Mouse (Mus musculus): ENCODE data around the gene Hal.

The Hal gene

DNA sequence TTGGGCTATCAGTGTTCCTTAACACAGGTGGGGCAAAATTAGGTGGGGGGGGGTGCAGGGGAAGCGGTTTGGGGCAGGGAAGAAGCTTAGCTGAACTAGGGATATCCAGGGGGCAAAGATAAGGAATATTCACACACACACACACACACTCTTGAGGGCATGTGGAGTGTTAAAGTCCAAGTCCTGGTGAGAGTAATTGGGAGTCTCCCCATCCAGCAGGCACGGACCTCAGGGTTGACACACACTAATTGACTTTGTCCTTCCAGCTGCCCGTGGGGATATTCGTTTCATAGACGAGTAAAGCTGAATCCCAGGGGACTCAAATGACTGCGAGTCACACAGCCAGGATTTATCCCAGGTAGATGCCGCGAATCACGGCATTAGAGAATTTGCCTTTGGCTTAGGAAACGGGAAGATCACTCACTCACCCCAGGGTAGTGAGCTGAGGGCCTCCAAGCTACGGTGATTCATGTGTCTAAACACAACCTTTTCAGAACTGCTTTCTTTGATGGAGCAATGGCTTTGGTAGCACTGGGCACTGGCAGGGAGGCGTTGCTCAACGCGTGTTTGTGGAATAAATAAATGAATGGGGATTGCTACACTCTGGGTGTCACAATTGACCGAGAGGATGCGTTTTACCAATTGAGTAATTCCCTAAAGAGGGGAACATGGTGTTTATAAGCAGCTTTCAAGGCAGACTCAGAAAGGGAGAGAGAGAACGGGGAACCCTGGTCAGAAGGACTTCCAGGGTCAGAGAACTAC is at the start of gene Hal:
Hal (plus strand) TSS at position 703 of the 762 bp plus-strand sequence.
- in situ Hi-C loops (cut with MboI, MseI): no loop called here

DNA sequence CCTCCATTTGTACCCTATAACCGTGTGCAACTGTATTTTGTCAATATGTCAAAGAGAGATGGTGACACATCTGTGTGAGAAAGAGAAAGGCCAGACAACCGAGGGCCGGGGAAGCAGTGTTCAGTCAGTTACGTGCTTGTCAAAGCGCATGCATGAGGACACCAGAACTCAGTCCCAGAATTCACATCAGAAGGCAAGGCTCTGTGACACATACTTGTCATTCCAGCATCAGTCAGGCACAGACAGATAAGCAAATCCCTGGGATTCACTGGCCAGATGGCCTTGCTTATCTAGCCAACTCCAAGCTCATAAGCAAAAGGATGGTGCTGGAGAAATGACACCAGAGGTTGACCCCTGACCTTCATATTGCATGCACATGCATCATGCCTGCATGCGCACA is 47.1 kb upstream of the Hal start:
- in situ Hi-C loops (cut with MboI, MseI): loop anchor here (25.0 kb wide), 1 partner anchor 379 kb away; no protein-coding TSS in a partner anchor

DNA sequence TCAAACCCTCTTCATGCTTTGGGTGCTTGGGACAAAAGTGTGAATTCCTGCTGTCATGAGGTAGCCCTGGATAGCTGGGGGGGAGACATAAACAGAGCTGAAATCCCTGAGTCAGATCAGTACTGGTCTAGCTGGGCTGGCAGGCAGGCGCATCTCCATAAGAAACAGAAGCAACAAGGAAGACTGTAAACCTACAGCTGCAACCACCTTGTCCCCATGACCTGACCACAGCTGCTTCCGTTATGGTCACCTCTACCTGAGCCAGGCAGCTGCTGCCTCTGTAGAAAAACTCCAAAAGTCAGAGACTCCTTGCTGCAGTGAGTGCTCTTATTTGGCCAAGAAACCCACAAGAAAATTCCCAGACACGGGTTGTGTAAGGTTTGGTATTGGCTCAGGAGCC is 46.4 kb upstream of the Hal start:
- in situ Hi-C loops (cut with MboI, MseI): loop anchor here (25.0 kb wide), 1 partner anchor 380 kb away; no protein-coding TSS in a partner anchor

DNA sequence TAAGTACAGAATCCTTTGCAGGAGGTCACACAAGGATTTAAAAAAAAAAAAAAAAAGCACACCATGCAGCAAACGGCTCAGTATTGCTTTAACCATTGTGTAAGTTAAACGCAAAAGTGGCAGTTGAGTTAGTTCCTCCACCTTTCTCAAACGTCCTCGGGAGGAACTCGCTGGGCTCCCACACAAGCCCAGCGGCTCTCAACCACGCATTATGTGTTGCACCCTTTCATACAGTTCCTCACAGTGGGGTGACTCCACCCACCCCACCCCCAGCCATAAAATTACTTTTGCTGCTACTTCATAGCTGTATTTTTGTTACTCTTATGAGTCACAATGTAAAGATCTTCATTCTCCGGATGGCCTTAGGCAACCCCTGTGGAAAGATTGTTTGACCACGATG is 44.2 kb upstream of the Hal start:
- in situ Hi-C loops (cut with MboI, MseI): loop anchor here (25.0 kb wide), 1 partner anchor 382 kb away; no protein-coding TSS in a partner anchor

DNA sequence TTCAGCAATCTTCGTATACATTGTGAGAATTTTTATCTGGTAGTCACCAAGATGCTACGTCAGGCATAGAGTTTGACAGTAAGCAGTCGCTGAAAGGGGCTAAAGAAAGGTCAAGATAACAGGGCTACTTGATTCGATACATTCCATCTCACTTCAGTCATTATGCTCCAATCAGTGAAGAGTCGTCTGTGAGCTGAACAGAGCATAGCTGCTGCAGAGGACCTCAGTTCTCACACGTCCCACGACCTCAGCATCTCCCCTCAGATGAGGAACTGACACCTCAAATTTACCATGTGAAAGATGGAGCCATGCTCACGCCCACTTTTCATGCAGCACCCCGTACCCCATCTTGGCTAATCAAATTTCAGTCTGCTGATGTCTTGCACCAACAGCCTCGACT is 41.2 kb upstream of the Hal start:
- in situ Hi-C loops (cut with MboI, MseI): loop anchor here (25.0 kb wide), 1 partner anchor 385 kb away; no protein-coding TSS in a partner anchor

DNA sequence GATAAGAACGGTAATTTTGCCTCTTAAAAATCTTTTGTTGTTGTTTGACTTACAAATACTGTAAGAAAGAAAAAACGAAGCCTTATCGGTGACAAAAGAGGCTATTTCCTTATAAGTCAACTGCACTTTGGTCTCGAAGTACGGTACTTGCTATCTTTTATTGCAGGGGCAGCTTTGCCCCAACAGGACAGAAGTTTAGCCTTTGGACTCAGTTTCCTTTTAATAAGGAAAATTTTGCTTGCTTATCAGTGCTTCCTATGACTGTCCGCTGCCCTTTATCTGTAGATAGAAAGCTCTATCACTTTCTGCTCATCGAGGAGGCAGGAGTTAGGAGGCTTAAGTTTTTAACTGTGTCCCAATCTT is 33.9 kb upstream of the Hal start:
- in situ Hi-C loops (cut with MboI, MseI): loop anchor here (10.0 kb wide), 1 partner anchor 490 kb away; no protein-coding TSS in a partner anchor

DNA sequence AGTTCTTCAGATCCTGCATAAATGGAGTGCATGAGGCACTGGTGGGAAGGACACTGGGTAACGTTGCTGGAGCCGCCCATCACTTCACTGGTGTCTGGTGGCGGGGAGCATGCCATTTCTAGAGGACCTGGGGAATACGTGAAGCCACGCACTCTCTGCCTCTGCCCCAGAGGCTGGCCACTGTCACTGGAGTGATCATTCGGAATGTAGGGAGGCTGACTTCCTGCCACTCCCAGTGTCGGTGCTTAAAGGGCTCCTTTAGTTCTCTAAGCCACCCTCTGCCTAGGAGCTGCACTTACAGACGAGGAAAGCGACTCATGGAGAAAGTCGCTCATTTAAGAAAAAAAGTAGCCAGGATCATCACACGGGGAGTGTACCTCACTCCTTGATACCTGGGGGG is 28.5 kb upstream of the Hal start:
- in situ Hi-C loops (cut with MboI, MseI): no loop called here

DNA sequence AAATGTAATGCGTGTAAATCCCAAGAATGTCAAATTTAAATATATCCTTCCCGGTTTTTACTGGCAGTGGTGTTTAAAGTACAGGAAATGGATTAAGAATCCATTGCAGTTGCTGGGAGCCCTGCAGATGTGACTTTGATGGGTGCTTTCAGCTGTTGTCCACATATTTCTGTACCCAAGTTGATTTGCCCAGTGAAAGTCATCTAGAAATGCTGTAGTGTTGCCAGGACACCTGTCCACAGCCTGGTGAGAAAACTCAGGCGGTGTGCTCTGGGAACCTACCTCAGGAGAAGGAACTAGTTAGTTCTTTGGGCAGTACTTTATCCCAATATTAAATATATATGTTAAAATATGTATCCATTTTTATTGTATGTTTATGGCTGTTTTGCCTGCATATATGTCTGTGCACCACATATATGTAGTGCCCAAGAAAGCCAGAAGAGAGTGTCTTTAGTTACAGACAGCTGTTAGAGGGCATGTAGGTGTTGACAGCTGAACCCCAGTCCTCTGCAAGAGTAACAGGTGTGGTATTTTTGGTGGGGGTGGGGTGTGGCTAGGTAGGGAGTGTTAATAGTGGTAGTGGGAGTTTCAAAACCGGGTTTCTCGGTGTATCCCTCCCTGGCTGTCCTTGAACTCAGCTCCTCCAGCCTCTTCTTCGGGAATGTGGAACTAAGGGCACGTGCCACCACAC is 25.7 kb upstream of the Hal start:
- in situ Hi-C loops (cut with MboI, MseI): no loop called here

DNA sequence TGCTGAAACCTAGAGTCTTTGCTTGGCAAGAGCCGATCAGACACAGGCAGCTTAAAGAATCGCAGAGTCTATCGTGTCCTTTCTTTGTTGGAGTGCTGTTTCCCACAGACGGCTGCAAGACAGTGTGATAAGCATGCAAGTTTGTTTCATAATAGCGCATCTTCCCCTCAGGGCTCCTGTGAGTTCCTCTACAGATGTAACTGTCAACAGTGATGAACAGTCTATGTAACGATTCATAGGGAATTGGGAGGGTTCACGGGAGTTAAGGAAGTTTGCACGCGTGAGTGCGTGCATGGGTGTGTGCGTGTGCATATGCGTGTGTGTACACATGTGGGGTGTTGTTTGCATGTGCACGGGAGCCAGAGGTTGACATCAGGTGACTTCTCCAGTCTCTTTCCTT is 25.0 kb upstream of the Hal start:
- in situ Hi-C loops (cut with MboI, MseI): no loop called here

DNA sequence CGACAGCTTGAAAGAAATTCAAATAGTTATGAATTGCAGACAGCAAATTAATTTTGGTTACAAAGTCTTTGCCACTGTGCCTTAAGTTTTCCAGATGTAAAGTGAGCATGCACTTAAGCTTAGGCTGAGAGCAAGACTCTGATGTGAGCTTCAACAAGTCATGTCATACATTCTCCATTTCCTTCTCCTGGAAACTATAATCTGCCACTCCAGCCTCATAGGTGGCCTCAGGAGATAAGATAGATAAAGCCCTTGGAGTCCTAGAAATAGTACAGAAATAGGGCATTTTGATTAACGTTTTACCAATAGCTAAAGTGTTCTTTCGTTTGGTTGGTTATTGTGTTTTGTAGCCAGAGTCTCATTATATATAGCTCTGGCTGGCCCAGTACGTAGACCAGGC is 21.3 kb upstream of the Hal start:
- in situ Hi-C loops (cut with MboI, MseI): no loop called here

DNA sequence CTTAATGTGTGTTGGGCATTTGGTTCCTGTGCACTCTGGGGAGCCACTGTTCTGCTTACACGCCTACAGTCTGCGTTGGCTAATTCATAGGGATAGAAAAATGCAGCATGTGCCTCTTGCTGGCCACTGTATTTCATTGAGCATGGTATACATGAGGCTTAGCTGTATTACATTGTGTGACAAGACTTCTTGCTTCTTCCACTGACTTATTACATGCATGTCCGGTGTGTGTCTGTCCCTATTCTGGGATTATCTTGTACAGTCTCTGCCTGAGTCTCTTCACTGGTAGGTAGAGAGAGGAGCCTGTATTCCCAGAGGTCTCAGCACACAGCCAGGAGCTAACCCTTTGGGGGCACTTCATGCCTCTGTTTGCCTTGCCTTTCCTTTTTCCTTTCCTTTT is 20.8 kb upstream of the Hal start:
- in situ Hi-C loops (cut with MboI, MseI): no loop called here

DNA sequence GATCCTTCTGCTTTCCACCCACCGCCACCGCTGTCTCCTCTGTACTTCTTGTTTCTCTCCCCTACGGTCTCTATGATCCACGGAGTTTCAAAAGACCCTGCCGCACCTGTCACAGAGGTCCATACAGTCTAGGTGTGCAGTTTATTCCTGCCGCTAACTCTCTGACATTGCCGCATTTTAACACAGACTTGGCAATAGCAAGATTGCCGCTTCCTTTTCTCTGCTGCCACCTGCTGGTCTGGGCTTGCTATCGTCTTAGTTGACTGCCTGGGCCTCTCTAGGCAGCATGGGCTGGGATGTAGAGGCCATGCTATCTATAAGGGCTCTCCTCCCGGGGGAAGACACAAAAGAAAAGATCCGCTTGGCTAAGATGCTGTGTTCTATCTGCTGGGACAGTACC is 17.2 kb upstream of the Hal start:
- in situ Hi-C loops (cut with MboI, MseI): loop anchor here (5.0 to 10.0 kb wide), 2 partner anchors 49 to 177 kb away; no protein-coding TSS in a partner anchor

DNA sequence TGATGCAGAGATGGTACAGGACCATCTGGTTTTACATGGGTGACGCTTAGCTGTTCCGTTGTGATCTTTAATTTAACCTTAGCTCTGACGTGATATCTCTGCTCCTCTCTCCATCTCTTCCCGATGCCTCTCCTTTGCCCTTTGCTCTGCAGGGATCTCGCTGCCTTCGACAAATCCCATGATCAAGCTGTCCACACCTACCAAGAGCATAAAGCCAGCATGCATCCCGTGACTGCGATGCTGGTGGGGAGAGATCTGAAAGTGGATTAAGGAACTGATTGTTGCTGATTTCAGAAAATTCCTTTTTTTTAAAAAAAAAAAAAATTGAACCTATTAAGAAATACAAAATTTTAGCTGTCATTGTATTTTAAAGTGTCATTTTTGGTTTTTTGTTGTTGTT is 4.1 kb upstream of the Hal start:
- in situ Hi-C loops (cut with MboI, MseI): no loop called here

DNA sequence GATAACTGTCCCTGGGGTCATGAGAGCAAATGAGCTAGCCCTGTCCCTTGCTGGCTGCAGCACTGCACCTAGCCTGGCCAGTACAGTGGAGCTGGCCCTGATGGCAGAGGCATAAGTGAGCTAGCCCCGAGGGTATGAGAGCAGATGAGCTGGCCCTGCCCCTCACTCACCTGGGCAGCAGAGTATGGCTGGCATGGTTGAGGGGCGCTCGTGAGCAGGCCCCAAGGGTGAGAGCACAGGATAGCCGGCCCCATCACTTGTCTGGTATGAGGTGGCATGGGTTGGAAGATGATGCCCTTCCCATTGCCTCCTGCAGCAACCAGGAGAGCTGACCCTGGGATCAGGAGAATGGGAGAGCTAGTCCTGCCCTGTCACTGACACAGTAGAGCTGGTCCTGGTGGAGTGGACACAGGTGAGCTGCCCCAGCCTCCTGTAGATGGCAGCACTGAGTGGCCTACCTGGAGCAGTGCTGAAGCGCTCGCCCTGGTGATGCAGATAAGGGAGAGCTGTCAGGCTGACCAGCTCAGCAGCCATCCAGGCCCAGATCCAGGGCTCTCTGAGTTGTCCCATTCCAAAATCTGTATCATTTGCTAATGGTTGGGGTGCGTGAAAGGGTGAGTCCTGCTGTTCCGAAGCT is 3.4 kb upstream of the Hal start:
- in situ Hi-C loops (cut with MboI, MseI): no loop called here

DNA sequence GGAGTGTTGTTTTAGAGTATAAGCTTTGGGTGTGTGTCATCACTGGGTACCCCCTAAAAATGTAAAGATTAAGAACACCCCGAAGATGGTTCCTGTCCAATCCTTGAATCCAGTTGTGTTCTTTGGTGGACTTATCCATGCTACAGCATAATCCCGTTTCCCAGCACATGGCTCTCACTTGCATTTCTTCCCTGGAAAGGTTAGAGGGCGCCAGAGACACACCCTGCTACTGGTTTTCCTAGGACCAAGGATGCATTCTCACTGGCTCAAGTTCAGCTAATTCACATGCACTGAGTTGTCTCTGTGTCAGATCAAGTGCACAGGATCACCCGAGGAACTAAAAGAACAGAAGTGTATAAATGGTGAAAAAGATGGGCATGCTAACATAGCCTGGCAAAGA is 1.9 kb upstream of the Hal start:
- in situ Hi-C loops (cut with MboI, MseI): no loop called here

DNA sequence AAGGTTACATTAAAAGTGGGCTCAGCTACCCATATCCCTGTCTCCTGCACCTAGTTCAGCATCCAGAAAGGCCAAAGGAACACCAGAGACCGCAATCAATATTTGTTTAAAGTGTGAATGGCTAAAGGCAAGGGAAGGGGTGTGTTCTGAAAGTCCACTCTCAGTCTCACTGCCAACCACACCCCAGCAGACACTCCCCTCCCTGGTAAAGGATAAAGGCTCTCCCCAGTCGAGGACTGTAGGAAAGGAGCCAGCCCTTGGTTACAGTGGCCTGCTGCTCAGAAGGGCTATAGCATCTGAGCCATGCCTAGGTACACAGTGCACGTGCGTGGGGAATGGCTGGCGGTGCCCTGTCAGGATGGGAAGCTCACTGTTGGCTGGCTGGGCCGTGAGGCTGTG is 259 bp downstream of the Hal start:
- in situ Hi-C loops (cut with MboI, MseI): no loop called here

DNA sequence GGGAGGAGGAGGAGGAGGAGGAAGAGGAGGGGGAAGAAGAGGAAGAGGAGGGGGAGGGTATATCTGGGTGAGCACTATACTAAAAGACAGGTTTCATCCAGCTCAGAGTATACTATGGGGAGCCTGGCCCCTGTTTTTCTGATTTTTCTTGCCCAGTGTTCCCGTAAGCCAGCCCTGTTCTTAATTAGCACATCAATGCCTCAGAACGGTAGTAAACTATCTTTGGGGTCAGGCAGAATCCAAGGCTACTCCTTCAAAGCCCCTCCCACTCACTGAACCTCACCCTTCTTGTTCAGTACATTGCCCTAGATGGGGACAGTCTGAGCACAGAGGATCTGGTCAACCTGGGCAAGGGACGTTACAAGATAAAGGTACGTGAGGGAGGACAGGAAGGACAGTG is 1.9 kb downstream of the Hal start:
- in situ Hi-C loops (cut with MboI, MseI): loop anchor here (5.0 to 10.0 kb wide), 2 partner anchors 73 to 796 kb away; no protein-coding TSS in a partner anchor

DNA sequence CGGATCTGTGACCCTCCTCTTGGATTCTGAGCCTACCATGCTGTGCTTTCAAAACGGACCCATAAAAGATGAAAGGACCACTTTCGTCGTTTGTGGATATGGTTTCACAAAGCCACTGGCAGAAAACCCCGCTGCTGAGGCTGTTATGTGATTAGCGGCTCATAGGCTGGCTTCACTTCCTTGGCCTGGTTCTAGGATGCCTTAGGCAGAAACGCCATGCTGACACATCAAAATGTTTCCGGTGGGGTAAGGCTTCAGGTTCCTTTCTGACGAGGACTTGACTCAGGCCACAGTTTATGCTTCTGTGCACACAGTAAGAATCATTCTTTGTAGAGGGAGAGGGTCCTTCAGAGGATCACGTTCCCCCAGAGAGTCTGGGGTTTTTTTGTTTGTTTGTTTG is 12.3 kb downstream of the Hal start:
- in situ Hi-C loops (cut with MboI, MseI): no loop called here

DNA sequence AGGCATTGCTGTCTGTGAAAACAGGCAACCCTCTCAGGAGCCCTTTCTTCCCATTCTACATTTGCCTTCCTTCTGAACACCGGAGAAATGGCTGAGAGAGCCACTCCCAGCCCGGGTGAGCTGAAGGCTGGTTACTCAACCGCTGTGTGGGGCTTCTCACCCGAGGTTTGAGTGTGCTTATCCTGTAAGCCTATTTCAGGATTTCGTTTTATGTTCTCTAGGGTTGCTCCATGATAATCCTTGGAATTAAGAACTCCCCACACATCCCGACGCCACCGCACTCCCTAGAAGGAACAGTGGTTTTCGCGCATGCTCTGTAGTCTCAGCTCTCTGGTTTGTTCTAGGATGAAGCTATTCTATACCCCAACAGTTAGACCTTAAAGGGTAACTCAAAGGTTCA is 12.8 kb downstream of the Hal start:
- in situ Hi-C loops (cut with MboI, MseI): no loop called here

DNA sequence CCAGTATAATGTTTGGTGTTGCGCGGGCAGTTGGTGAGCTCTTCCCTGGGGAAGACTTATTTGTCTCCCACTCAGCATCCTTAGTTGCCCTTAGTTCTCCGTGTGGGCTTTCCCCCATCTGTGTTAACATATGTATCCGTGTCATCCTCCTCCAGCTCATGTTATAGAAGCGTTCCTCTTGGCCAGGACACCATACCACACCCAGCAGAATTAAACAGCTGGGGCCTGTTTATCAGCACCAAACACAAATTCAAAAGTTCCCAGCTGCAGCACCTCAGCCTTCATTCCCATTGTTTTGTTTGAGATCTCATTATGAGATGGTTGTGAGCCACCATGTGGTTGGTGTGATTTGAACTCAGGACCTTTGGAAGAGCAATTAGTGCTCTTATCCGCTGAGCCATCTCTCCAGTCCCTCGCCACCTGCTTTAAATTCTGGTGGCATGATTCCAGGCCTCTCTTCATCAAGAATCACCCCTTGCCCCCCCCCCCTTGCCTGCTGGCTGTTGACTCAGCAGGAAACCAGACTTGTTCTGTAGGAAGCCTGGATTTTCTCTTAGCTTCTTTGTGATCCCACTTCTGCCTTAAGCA is 19.9 kb downstream of the Hal start:
- in situ Hi-C loops (cut with MboI, MseI): no loop called here

DNA sequence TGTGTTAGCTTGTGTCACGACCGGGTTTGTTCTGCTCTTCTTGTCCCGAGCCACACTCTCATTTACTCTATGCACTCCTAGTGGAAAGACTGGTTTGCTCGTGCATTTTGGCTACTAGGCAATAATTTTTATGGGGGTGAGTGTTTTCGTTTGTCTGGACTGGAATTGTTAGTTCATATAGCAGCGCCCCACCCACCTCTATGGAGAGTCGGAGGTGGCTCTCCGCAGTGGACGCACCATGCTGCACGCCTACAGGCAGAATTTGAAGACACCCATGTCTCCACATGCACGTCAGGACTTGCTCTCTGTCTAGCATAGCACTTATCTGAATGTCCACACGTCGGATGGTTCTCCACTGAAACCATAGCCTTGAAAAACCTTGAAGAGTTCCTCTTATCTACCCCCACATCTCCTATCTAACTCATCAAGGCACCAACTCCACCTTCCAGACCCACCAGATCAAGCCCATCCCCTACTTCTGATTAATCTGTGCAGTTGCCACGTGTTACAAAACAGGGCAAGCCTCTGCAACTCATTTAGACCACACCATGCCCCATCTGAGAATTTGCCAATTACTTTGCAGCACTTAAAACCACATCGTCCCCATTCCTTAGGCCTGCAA is 21.1 kb downstream of the Hal start:
- in situ Hi-C loops (cut with MboI, MseI): no loop called here

DNA sequence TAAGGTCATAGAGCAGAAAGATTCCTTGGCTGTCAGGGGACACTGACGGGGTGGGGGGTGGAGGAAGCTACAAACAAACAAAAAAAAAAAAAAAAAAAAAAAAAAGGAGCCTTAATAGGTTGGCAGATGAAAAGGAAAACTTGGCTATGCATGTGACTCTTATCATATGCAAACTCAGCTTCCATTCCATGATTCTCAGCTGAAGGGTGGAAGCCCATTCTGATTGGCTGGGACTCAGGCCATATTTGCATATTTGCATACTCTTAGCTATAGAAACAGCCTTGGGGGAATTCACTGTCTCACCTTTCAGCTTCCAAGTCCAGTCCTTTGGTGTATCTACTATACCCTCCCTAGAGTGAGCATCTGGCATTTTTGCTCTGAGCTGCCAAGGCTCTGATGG is 26.9 kb downstream of the Hal start:
- in situ Hi-C loops (cut with MboI, MseI): no loop called here

All from T-helper 2 cell (primary cell).